Mouse (Mus musculus): Measurements from ENCODE around the gene Gm34653. TPM values are rescaled to one million over a fixed set of nuclear protein-coding genes. Genes with fewer than 3 reads are reported as not detected.
"Not testable (repeated sequence)": the region's sequence is repeated elsewhere in the genome, so short reads cannot be mapped to it uniquely, and the experiment has no call there.

The Gm34653 gene
- total RNA-seq (2021): not detected

- not testable (repeated sequence) for DNase-seq (ENCODE audit: extremely low spot score in 1 of 2, low spot score in 1 of 2)
Observed at GRCm38 (mm10) chr2:34832766-34833457, at the start of gene Gm34653. Gm34653 (plus strand) TSS chr2:34833007.

- no peak for DNase-seq (ENCODE audit: extremely low spot score in 1 of 2, low spot score in 1 of 2)
Observed at GRCm38 (mm10) chr2:34783064-34784020, 49.5 kb upstream of the Gm34653 start.

GRCm38 (mm10) chr2:34784085-34784484, 48.7 kb upstream of the Gm34653 start:
- peak in 1 of 2 experiments; percentile 33 for DNase-seq (ENCODE audit: extremely low spot score in 1 of 2, low spot score in 1 of 2)

GRCm38 (mm10) chr2:34790282-34790681, 42.5 kb upstream of the Gm34653 start:
- DNase-seq (ENCODE audit: extremely low spot score in 1 of 2, low spot score in 1 of 2): no peak

- not testable (repeated sequence) for DNase-seq (ENCODE audit: extremely low spot score in 1 of 2, low spot score in 1 of 2)
Observed at GRCm38 (mm10) chr2:34792543-34792942, 40.3 kb upstream of the Gm34653 start.

- DNase-seq (ENCODE audit: extremely low spot score in 1 of 2, low spot score in 1 of 2): no peak
Observed at GRCm38 (mm10) chr2:34794511-34794910, 38.3 kb upstream of the Gm34653 start.

GRCm38 (mm10) chr2:34795426-34795825, 37.4 kb upstream of the Gm34653 start:
- DNase-seq (ENCODE audit: extremely low spot score in 1 of 2, low spot score in 1 of 2): no peak

- peak; percentile 49 to 64 for DNase-seq (ENCODE audit: extremely low spot score in 1 of 2, low spot score in 1 of 2)
Observed at GRCm38 (mm10) chr2:34799357-34800256, 33.2 kb upstream of the Gm34653 start, which contains the start of gene Rabepk. Rabepk (minus strand) TSS chr2:34799912.

- DNase-seq (ENCODE audit: extremely low spot score in 1 of 2, low spot score in 1 of 2): no peak
Observed at GRCm38 (mm10) chr2:34800371-34800770, 32.4 kb upstream of the Gm34653 start.

- peak; percentile 92 to 95 for DNase-seq (ENCODE audit: extremely low spot score in 1 of 2, low spot score in 1 of 2)
Observed at GRCm38 (mm10) chr2:34801516-34802482, 31.0 kb upstream of the Gm34653 start.

- peak in 1 of 2 experiments; percentile 27 for DNase-seq (ENCODE audit: extremely low spot score in 1 of 2, low spot score in 1 of 2)
Observed at GRCm38 (mm10) chr2:34802565-34803245, 30.1 kb upstream of the Gm34653 start.

GRCm38 (mm10) chr2:34803746-34804145, 29.1 kb upstream of the Gm34653 start:
- no peak for DNase-seq (ENCODE audit: extremely low spot score in 1 of 2, low spot score in 1 of 2)

- DNase-seq (ENCODE audit: extremely low spot score in 1 of 2, low spot score in 1 of 2): no peak
Observed at GRCm38 (mm10) chr2:34804172-34804571, 28.6 kb upstream of the Gm34653 start.

GRCm38 (mm10) chr2:34804815-34805214, 28.0 kb upstream of the Gm34653 start:
- DNase-seq (ENCODE audit: extremely low spot score in 1 of 2, low spot score in 1 of 2): no peak

GRCm38 (mm10) chr2:34805364-34805950, 27.4 kb upstream of the Gm34653 start:
- DNase-seq (ENCODE audit: extremely low spot score in 1 of 2, low spot score in 1 of 2): no peak

GRCm38 (mm10) chr2:34808057-34808456, 24.8 kb upstream of the Gm34653 start:
- DNase-seq (ENCODE audit: extremely low spot score in 1 of 2, low spot score in 1 of 2): no peak

- no peak for DNase-seq (ENCODE audit: extremely low spot score in 1 of 2, low spot score in 1 of 2)
Observed at GRCm38 (mm10) chr2:34809568-34809967, 23.2 kb upstream of the Gm34653 start.

- DNase-seq (ENCODE audit: extremely low spot score in 1 of 2, low spot score in 1 of 2): no peak
Observed at GRCm38 (mm10) chr2:34810775-34811174, 22.0 kb upstream of the Gm34653 start.

Measured in layer of hippocampus, postnatal 25 days (tissue).